Mouse (Mus musculus): ENCODE measurements at regions not wholly inside any gene's neighbourhood (a gene's known extent, or its start where the extent isn't known, plus 50 kb on each side); places are given as distances from the start of the nearest gene placed in this dataset.

DNA sequence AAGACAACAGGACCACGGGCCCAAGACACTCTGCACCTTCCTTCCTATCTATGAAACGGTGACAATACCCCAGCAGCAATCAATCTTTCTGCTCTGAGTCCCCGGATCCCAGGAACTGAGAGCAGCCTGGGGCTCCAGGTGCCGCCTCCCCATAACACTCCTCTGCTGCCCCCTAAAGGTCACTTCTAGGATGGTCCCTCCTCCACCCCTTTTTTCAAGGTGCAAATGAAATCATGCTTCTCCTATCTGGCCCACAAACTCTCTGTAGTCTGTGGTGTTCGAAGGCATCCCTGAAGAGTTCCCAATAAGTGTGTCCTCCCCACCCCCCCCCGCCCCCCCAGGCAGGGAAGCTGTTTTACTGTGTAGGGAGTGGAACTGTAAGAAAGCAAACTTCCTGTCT, 147.9 kb downstream of the Unc5cl start:
- TF ChIP-seq CTCF (IDR thresholded peaks at IDR 0.05; ENCODE audit: borderline replicate concordance, control insufficient read depth, extremely low read depth, insufficient read depth, low read length, poor library complexity) (peak; percentile 76; the same call in 1 of the 2 replicates), POLR2A (IDR thresholded peaks at IDR 0.05; ENCODE audit: control insufficient read depth, extremely low read depth, insufficient read depth, low read length, poor library complexity) (no peak)
